Mouse (Mus musculus): ENCODE results near the gene Cldn4.
"Not testable (repeated sequence)": the region's sequence is repeated elsewhere in the genome, so short reads cannot be mapped to it uniquely, and the experiment has no call there.

Cldn4 gene

DNA sequence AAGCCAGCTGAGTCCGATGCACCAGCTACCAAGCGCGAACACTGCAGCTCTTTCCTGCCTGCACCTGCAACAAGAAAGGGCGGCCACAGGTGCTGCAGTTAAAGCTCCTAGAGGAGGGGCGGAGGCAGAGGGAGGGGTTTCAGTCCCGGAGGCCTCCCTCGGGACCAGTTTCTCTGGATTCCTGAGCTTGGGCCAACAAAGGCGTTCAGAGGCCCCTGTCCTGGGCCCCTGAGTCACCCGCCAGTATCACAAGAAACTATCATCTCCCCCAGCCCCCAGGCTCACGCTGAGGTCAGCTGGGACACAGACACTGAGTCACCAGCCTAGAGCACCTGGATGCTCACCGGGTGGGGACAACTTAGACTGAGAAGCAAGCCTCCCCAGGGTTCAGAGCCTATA, at the start of gene Cldn4:
TSS of gene Cldn4 (minus strand) at position 78 of the 399 bp plus-strand sequence.
- in situ Hi-C loops (cut with MboI): no loop called here

DNA sequence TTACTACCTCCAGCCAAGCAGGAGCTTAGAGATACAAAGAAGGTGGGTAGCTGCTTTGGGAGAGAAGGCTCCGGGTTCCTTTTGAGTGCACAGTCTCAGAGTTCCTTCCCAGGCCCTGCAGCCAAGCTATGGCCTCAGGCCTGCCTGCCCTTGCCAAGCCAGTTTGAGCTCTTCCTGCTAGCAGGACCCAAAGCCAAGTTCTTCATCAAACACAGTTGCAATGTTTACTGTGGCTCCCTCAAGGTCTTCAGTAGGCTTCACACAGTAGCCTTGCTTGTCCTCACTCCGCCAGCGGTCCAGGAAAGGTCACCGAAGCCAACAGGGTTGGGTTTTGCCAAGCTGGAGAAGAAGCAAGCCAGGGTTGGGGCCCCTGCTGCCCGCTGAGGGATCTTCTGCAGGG, 45.8 kb upstream of the Cldn4 start:
- in situ Hi-C loops (cut with MboI): no loop called here

- in situ Hi-C loops (cut with MboI): no loop called here
Measured at GRCm38 (mm10) chr5:134989741-134990140, 43.0 kb upstream of the Cldn4 start.

- in situ Hi-C loops (cut with MboI): no loop called here
Measured at GRCm38 (mm10) chr5:134989166-134989565, 42.4 kb upstream of the Cldn4 start.

DNA sequence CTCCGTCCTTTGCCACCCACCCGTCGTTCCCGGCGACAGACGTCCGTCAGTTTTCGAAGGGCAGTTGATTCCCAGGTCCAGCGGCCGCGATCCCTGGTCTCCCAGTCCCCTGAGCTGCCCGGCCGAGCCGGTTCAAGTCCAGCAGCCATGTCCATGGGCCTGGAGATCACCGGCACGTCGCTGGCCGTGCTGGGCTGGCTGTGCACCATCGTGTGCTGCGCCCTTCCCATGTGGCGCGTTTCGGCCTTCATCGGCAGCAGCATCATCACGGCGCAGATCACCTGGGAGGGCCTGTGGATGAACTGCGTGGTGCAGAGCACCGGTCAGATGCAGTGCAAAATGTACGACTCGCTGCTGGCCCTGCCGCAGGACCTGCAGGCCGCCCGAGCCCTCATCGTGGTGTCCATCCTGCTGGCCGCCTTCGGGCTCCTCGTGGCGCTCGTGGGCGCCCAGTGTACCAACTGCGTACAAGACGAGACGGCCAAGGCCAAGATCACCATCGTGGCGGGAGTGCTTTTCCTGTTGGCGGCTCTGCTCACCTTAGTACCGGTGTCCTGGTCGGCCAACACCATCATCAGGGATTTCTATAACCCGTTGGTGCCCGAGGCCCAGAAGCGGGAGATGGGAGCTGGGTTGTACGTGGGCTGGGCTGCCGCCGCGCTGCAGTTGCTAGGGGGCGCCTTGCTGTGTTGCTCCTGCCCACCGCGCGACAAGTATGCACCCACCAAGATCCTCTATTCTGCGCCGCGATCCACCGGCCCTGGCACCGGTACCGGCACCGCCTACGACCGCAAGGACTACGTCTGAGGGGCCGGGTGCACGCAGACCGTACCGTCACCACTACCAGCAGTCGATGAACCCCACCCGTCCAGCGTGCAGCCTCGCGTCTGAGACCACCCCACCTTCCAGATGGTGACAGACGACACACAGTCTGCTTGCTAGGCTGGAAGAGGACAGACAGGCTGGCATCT, 39.8 kb upstream of the Cldn4 start:
- in situ Hi-C loops (cut with MboI): no loop called here

DNA sequence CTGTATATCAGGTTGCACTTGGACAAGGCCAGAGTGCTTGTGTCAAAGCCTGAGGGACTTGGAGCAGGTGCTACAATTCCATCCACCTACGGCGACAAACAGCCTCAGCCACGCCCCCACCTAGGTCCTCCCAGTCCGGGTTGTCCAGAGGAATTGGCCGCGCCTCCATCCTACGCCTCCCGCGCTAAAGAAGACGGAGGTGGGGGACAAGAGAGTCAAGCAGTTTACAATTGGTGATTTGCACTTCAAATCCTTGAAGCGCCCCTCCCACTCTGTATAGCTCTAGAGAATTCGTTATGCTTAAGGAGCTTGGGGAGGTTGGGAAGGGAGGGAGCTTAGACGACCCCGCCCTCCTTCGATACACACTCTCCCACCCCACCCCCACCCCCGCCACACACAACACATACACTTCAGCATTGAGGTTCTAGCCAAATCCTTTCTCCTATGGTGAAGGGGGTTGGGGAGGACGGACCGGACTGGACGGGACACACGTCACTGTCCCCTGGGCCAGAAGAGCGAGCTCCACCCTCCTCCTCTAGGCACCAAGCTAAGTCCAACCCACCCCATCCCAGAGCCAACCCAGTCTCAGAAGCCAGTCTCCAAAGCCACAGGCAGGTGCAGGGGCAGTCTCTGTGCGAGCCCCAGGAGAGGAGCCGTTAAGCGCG, 39.0 kb upstream of the Cldn4 start, which contains the start of gene Cldn3:
TSS of gene Cldn3 (plus strand) at position 582 of the 665 bp plus-strand sequence.
- in situ Hi-C loops (cut with MboI): no loop called here

- in situ Hi-C loops (cut with MboI): no loop called here
Measured at GRCm38 (mm10) chr5:134983771-134984170, 37.0 kb upstream of the Cldn4 start.

DNA sequence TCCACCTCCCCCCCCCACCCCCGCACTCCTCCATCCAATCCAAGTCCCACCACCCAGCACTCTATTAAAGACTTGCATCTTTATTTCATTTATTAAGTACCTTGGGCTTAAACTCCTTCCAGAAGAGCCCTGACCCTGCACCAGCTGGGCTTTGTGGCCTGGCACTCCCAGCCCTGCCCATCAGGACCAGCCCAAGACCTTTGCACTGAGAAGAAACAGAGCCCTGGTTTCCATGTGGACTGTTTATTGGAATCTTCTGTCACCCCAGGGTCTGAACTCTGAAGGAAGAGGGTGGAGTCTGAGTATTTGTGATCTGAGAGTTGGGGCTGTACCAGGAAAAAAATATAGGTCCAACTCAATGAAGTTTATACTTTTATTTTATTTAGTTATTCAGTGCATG, 36.4 kb upstream of the Cldn4 start:
- in situ Hi-C loops (cut with MboI): no loop called here

DNA sequence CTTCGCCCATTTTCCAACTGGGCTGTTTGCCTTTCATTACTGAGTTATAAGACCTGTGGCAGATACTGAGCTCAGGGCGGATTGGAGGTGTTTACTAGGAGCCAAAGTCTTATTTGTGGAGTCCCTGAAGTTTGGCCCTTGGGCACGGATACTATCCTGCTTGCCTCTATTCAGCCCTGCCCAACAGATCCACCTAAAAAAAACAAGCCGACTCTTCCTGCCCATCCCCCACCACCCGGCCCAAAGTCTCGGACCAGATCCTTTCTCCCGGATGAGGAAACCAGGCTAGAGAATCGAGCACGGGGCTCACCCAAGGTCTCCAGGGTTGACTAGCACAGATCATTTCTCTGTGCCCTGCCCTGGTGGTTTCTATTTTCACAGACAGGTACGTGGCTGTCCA, 34.4 kb upstream of the Cldn4 start:
- in situ Hi-C loops (cut with MboI): no loop called here

DNA sequence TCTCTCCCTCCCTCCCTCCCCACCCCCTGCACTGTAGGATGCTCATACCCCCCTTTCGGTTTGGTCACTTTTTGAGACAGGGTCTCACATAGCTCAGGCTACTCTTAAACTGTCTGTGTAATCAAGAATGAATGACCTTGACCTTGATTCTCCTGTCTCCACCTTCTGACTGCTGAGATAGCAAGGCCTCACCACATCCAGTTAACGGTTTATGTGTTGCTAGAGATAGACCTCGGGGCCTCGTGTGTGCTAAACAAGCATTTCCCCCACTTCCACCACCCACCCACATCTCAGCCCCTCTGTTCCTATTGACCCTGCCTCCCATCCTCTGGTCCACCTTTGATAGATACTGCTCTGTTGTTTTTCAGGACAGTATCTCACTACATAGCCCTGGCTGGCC, 31.1 kb upstream of the Cldn4 start:
- in situ Hi-C loops (cut with MboI): no loop called here

DNA sequence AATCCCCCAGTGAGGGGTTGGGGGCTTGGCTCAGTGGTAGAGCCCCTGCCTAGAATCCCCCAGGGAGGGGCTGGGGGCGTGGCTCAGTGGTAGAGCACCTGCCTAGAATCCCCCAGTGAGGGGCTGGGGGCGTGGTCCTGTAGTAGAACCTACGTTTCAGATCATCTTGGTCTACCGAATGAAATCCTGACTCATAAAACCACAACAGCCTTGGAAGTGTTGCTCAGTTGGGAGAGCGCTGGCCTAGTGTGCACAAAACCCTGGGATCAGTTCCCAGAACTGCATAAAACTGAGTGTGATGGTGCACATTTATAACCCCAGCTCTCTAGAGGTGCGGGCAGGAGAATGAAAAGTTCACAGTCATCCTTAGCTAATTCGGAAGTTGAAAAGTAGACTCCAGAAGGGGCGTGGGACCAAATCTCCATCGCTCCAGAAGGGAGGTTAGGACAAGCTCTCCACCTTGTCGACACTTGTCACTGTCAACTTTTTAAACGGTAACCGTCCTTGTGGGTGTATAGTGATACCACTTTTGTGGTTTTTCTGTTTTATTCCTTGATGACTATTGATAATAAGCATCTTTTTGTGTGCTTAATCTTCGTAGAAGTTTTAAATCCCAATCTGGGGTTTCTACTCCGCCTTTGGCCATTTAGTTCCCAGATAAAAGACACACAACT, 30.0 kb upstream of the Cldn4 start:
- in situ Hi-C loops (cut with MboI): no loop called here

DNA sequence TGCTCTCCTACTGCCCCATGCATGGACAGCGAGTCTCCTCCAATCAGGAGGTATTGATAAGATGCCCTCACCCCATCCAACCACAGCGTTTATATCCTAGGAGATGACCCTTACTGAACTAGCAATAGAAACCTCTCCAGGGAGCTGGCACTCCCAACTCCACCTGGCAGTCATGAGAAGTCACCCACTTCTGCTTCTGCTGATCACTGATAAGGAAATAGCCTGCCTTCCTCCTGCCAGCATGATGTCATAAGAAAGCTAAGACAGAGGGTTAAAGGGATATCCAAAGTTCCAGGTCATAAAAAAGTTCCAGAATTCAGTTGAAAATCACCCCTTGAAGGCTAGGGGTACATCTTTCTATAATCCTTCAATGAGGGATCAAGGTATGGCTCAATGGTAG, 29.4 kb upstream of the Cldn4 start:
- in situ Hi-C loops (cut with MboI): no loop called here

DNA sequence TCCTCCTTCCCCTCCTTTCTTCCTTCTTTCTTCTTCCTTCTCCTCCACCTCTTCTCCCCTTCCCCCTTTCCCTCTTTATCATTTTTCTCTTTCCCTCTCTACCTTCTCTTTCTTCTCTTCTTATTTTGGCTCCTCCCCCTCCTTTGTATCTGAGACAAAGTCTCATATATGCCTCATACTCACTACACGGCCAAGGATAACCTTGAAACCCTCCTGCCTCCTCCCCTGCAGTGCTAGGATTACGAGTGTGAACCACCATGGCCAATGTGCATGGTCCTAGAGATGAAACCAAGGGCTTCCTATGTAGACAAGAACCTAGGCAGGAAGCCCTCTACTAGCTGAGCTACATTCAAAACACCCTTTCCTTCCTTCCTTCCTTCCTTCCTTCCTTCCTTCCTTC, 28.2 kb upstream of the Cldn4 start:
- in situ Hi-C loops (cut with MboI): no loop called here

GRCm38 (mm10) chr5:134974294-134974693, 27.6 kb upstream of the Cldn4 start:
- in situ Hi-C loops (cut with MboI): no loop called here

GRCm38 (mm10) chr5:134973526-134973925, 26.8 kb upstream of the Cldn4 start:
- in situ Hi-C loops (cut with MboI): no loop called here

GRCm38 (mm10) chr5:134973081-134973480, 26.3 kb upstream of the Cldn4 start:
- in situ Hi-C loops (cut with MboI): no loop called here

- in situ Hi-C loops (cut with MboI): no loop called here
Measured at GRCm38 (mm10) chr5:134970671-134971070, 23.9 kb upstream of the Cldn4 start.

- in situ Hi-C loops (cut with MboI): no loop called here
Measured at GRCm38 (mm10) chr5:134967164-134967944, 20.6 kb upstream of the Cldn4 start.

GRCm38 (mm10) chr5:134965852-134966821, 19.4 kb upstream of the Cldn4 start:
- in situ Hi-C loops (cut with MboI): no loop called here

DNA sequence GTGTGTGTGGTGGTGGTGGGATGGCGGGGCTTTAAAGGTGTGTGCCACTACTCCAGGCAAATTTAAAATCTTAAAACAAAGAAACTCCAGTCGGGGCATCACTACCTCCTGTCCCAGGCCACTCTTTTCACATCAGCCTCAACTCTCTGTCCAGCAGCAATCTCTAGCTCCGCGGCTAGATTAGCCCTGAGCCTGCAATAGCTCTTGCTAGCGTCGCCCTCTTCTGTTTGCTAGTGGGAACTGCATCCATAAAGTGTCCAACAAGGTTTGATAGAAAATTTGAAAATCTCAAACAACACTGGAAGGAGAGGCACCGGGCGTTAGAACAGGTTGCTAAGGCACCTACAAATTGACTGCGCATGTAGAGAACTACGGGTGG, 18.7 kb upstream of the Cldn4 start:
- in situ Hi-C loops (cut with MboI): no loop called here

- in situ Hi-C loops (cut with MboI): not testable (repeated sequence)
Measured at GRCm38 (mm10) chr5:134964655-134965054, 17.9 kb upstream of the Cldn4 start.
